Comparison of ENCODE assay signal across 8 mouse cellular contexts in the genomic region with DNA sequence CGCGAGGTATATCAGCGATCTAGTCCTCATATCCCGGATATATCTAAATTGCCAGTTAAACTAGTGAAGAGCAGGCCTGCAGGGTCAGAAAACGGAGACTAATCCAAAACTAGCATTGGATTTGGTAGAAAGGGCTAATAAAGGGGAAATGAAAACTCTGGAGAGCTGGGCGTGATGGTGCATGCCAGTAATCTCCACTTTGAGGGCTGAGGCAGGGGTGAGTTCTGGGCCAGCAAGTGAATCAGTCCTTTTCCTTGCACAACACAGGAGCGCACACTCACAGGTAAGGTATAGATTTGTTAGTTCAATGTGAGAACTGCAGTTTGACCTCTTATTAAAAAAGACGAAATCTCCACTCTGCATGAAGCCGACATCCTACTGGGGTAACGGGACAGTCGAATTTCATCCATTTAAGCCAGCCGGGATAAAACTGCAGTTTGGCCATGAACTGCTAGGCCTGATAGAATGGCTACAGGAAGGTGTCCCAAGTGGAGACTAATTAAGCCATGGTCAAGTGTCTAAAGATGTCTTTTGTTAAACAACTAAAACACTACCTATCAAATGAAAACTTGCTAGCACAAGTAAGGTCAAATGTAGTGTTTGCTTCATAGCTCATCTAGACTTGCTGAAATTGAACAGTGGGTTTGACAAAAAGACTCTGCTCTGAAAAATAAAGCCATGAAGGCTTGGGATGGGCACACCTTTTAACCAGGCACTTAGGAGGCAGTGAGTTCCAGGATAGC. TPM values are rescaled to one million over a fixed set of nuclear protein-coding genes. Genes with fewer than 3 reads are reported as not detected.
DNase-seq lines count a peak whose midpoint lies in the region; ATAC-seq and TF ChIP-seq lines count a peak whose summit lies in the region.

No protein-coding gene starts in this region.

- H3K9ac ChIP-seq in embryonic facial prominence, embryonic 15.5 days: peak overlapping the region; percentile 79
- H3K9ac ChIP-seq in intestine, embryonic 15.5 days: peak overlapping the region; percentile 88
- H3K9ac ChIP-seq in lung, postnatal 0 days (replicated peaks; ENCODE audit: low read depth): peak overlapping the region; percentile 94
- H3K9ac ChIP-seq in stomach, embryonic 15.5 days: peak overlapping the region; percentile 69

- no peaks in the 10 kb centered on the region for H3K27me3 ChIP-seq in embryonic facial prominence, embryonic 15.5 days
- no peaks in the 10 kb centered on the region for H3K27me3 ChIP-seq in intestine, embryonic 15.5 days (replicated peaks)
- H3K27me3 ChIP-seq in lung, postnatal 0 days (replicated peaks; ENCODE audit: insufficient read depth, low read length): no peaks in the 10 kb centered on the region
- no peaks in the 10 kb centered on the region for H3K27me3 ChIP-seq in stomach, embryonic 15.5 days (replicated peaks)

- TF ChIP-seq EP300 in lung, postnatal 0 days (IDR thresholded peaks at IDR 0.05): peak; percentile 23; the same call in 1 of the 2 replicates

- H3K4me2 ChIP-seq in embryonic facial prominence, embryonic 15.5 days (replicated peaks): peak overlapping the region; percentile 56
- peak overlapping the region; percentile 65 for H3K4me2 ChIP-seq in intestine, embryonic 15.5 days (replicated peaks)
- peak overlapping the region; percentile 69 for H3K4me2 ChIP-seq in lung, postnatal 0 days (replicated peaks; ENCODE audit: low read depth, low read length)
- peak overlapping the region; percentile 55 for H3K4me2 ChIP-seq in stomach, embryonic 15.5 days

- peak overlapping the region; percentile 100 for H3K27ac ChIP-seq in embryonic facial prominence, embryonic 15.5 days (replicated peaks)
- peak overlapping the region; percentile 98 for H3K27ac ChIP-seq in intestine, embryonic 15.5 days
- H3K27ac ChIP-seq in lung, postnatal 0 days (ENCODE audit: low read length): peak overlapping the region; percentile 99
- peak overlapping the region; percentile 100 for H3K27ac ChIP-seq in stomach, embryonic 15.5 days

- H3K4me3 ChIP-seq in embryonic facial prominence, embryonic 15.5 days (replicated peaks): peak overlapping the region; percentile 68
- H3K4me3 ChIP-seq in intestine, embryonic 15.5 days (replicated peaks): peak overlapping the region; percentile 54
- peak overlapping the region; percentile 50 for H3K4me3 ChIP-seq in lung, postnatal 0 days (ENCODE audit: low read depth, low read length)
- peak overlapping the region; percentile 65 for H3K4me3 ChIP-seq in stomach, embryonic 15.5 days (replicated peaks)

- peaks cover 22% of the 10 kb centered on the region for H3K4me1 ChIP-seq in embryonic facial prominence, embryonic 15.5 days
- peaks cover 12% of the 10 kb centered on the region for H3K4me1 ChIP-seq in intestine, embryonic 15.5 days (replicated peaks)
- H3K4me1 ChIP-seq in lung, postnatal 0 days (ENCODE audit: insufficient read depth, low read depth, low read length): peaks cover 9% of the 10 kb centered on the region; the same call in 1 of the 2 replicates
- H3K4me1 ChIP-seq in stomach, embryonic 15.5 days: peaks cover 5% of the 10 kb centered on the region; the same call in 1 of the 2 replicates

- peak; percentile 41 for ATAC-seq in embryonic facial prominence, embryonic 15.5 days (ENCODE audit: insufficient number of reproducible peaks, low FRiP score, low TSS enrichment, low read depth)
- peak; percentile 32 for ATAC-seq in intestine, embryonic 15.5 days
- no peak for ATAC-seq in lung, postnatal 0 days
- no peak for ATAC-seq in stomach, embryonic 15.5 days (ENCODE audit: insufficient read depth, low FRiP score, low read depth)

- peaks cover 22% of the 10 kb centered on the region for H3K36me3 ChIP-seq in embryonic facial prominence, embryonic 15.5 days
- peaks cover 7% of the 10 kb centered on the region; the same call in 1 of the 2 replicates for H3K36me3 ChIP-seq in intestine, embryonic 15.5 days
- H3K36me3 ChIP-seq in lung, postnatal 0 days (ENCODE audit: insufficient read depth, low read length): 0 out of 2 replicates have a peak, but pooled peaks cover 9% of the 10 kb centered on the region
- peaks cover 13% of the 10 kb centered on the region for H3K36me3 ChIP-seq in stomach, embryonic 15.5 days

- DNase-seq in adrenal gland, postnatal 14 days: peak; percentile 44
- no peak for DNase-seq in adrenal gland, adult 2 months
- DNase-seq in ovary, postnatal 14 days (ENCODE audit: low spot score): peak; percentile 19
- DNase-seq in ovary, postnatal 36 days (ENCODE audit: low spot score): no peak
- peak; percentile 56 for DNase-seq in lung, postnatal 0 days (ENCODE audit: low spot score)

- 1% methylated on average over 12 of the region's 12 CpGs for WGBS in embryonic facial prominence, embryonic 15.5 days
- 1% methylated on average over 12 of the region's 12 CpGs for WGBS in intestine, embryonic 15.5 days
- WGBS in lung, postnatal 0 days: under 1% methylated on average over 12 of the region's 12 CpGs
- WGBS in stomach, embryonic 15.5 days: under 1% methylated on average over 12 of the region's 12 CpGs

- TF ChIP-seq CTCF in lung, postnatal 0 days (IDR thresholded peaks at IDR 0.05): no peak

- H3K9me3 ChIP-seq in embryonic facial prominence, embryonic 15.5 days (replicated peaks): no peaks in the 10 kb centered on the region
- no peaks in the 10 kb centered on the region for H3K9me3 ChIP-seq in intestine, embryonic 15.5 days
- H3K9me3 ChIP-seq in lung, postnatal 0 days (ENCODE audit: low read length): no peaks in the 10 kb centered on the region
- no peaks in the 10 kb centered on the region for H3K9me3 ChIP-seq in stomach, embryonic 15.5 days

RNA-seq across cellular contexts. Expression of a gene that starts 0.5 kb away (rescaled TPM):
- 88.1 and 107 TPM in 2 replicates for total RNA-seq in adrenal gland, postnatal 14 days (2021)
- 100 to 1,000 TPM in 1 of 2 experiments, 10 to 100 TPM in 1; 95.5 to 132 TPM for total RNA-seq in adrenal gland, adult 2 months (2021)
- 4.1 and 4.7 TPM in 2 replicates for polyA plus RNA-seq in adrenal gland, adult 2 months (2012; rRNA removed)
- 113 and 118 TPM in 2 replicates for polyA plus RNA-seq in embryonic facial prominence, embryonic 15.5 days (2015; fragmentation: Nextera tagmentation; extraction: Ambion mirVana)
- polyA plus RNA-seq in intestine, embryonic 15.5 days (2015; fragmentation: Nextera tagmentation; extraction: Ambion mirVana): 134 and 159 TPM in 2 replicates
- polyA plus RNA-seq in lung, postnatal 0 days (2015; fragmentation: Nextera tagmentation; extraction: Ambion mirVana): 87.1 and 94.8 TPM in 2 replicates
- polyA plus RNA-seq in stomach, embryonic 15.5 days (2015; fragmentation: Nextera tagmentation; extraction: Ambion mirVana): 134 and 137 TPM in 2 replicates

RNA-seq across cellular contexts. Expression of a gene that starts 18.1 kb away (rescaled TPM):
- total RNA-seq in adrenal gland, postnatal 14 days (2021): 419 and 430 TPM in 2 replicates
- 100 to 1,000 TPM; 319 to 336 TPM for total RNA-seq in adrenal gland, adult 2 months (2021)
- polyA plus RNA-seq in adrenal gland, adult 2 months (2012; rRNA removed): 27.4 and 28.2 TPM in 2 replicates
- 356 and 362 TPM in 2 replicates for polyA plus RNA-seq in embryonic facial prominence, embryonic 15.5 days (2015; fragmentation: Nextera tagmentation; extraction: Ambion mirVana)
- polyA plus RNA-seq in intestine, embryonic 15.5 days (2015; fragmentation: Nextera tagmentation; extraction: Ambion mirVana): 300 and 379 TPM in 2 replicates
- 116 and 164 TPM in 2 replicates for polyA plus RNA-seq in lung, postnatal 0 days (2015; fragmentation: Nextera tagmentation; extraction: Ambion mirVana)
- polyA plus RNA-seq in stomach, embryonic 15.5 days (2015; fragmentation: Nextera tagmentation; extraction: Ambion mirVana): 375 and 402 TPM in 2 replicates

Comparison
In these comparisons a context has a peak if more than half of its experiments do, and no peak if none do; other contexts are left out.
1. DNase-seq: peak in adrenal gland, postnatal 14 days (single experiment), ovary, postnatal 14 days (single experiment) and lung, postnatal 0 days (single experiment); none in adrenal gland, adult 2 months (single experiment) and ovary, postnatal 36 days (single experiment).
2. ATAC-seq: peak in embryonic facial prominence, embryonic 15.5 days (single experiment) and intestine, embryonic 15.5 days (single experiment); none in lung, postnatal 0 days (single experiment) and stomach, embryonic 15.5 days (single experiment).
3. RNA of a gene that starts 0.5 kb away (polyA plus RNA-seq): 134 to 159 TPM in intestine, embryonic 15.5 days, 134 to 137 TPM in stomach, embryonic 15.5 days, 113 to 118 TPM in embryonic facial prominence, embryonic 15.5 days and 87.1 to 94.8 TPM in lung, postnatal 0 days; 4.1 to 4.7 TPM in adrenal gland, adult 2 months; every median in the first group is over 10 times any median in the second.
4. Peak in every context shown above with its lines, with median percentiles within 50 percentile points of each other: H3K27ac ChIP-seq, H3K4me2 ChIP-seq, H3K4me3 ChIP-seq and H3K9ac ChIP-seq.